Comparison of ENCODE assay signal across 11 mouse cellular contexts in the genomic region with DNA sequence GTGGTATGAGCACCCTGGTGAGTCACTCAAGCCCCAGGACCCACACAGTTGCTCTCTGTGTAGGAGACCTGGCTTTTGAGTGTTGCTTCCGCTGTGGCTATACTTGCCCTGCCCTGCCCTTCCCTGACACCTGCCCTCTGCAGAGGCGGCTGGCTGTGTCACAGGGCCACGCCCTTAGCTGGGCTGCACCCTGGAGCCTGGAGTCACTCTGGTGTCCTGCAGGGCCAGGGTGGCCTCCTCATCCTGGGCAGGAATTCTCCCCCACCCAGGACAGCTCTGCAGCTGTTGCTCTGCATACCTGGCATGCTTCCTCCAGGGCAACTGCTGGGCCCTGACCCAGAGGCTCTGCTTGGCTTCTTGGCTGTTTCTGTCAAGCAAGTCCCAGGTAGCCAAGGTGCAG. TPM values are rescaled to one million over a fixed set of nuclear protein-coding genes. Genes with fewer than 3 reads are reported as not detected.
DNase-seq lines count a peak whose midpoint lies in the region; ATAC-seq lines count a peak whose summit lies in the region.
"Had no signal": no experiment of that assay in that cellular context is flagged by ENCODE, and none has a peak within 500 bp of the region (broad histone marks: within the 10 kb centered on the region; RNA-seq: fewer than 3 reads in every experiment).

No protein-coding gene starts in this region.

- no peak overlapping the region for H3K9ac ChIP-seq in embryonic facial prominence, embryonic 12.5 days
- H3K9ac ChIP-seq in intestine, embryonic 16.5 days (ENCODE audit: low read depth, low read length): no peak overlapping the region
- H3K9ac ChIP-seq: forebrain, embryonic 12.5 days had no signal

- H3K27me3 ChIP-seq in embryonic facial prominence, embryonic 12.5 days: no peaks in the 10 kb centered on the region
- H3K27me3 ChIP-seq in intestine, embryonic 16.5 days (replicated peaks; ENCODE audit: control insufficient read depth, insufficient read depth, low read length): no peaks in the 10 kb centered on the region
- H3K27me3 ChIP-seq: forebrain, embryonic 12.5 days had no signal

- WGBS in embryonic facial prominence, embryonic 12.5 days: 57% methylated on average over 3 of the region's 3 CpGs
- WGBS in intestine, embryonic 16.5 days: 48% methylated on average over 3 of the region's 3 CpGs

- H3K27ac ChIP-seq in embryonic facial prominence, embryonic 12.5 days: no peak overlapping the region
- no peak overlapping the region for H3K27ac ChIP-seq in intestine, embryonic 16.5 days (ENCODE audit: low read length)
- H3K27ac ChIP-seq: forebrain, embryonic 12.5 days had no signal

- peak; percentile 41; the same call in 1 of the 2 replicates for ATAC-seq in embryonic facial prominence, embryonic 12.5 days (ENCODE audit: insufficient number of reproducible peaks, insufficient read depth, low FRiP score, low TSS enrichment)
- peak; percentile 58 for ATAC-seq in intestine, embryonic 16.5 days

- DNase-seq in kidney, adult 9 months: peak; percentile 1
- DNase-seq in kidney, adult 8-10 months: no peak
- DNase-seq in skeletal muscle tissue, adult 2 months (ENCODE audit: low read depth, low spot score): peak; percentile 2
- DNase-seq in urinary bladder, postnatal 36 days (ENCODE audit: low spot score in 2 of 2): no peak
- no peak for DNase-seq in ovary, adult 18-20 months (ENCODE audit: low spot score)
- DNase-seq: cerebellum, adult 2 months; right cerebral cortex, adult 18-20 months; thymus, postnatal 14 days had no signal

- no peak overlapping the region for H3K4me2 ChIP-seq in embryonic facial prominence, embryonic 12.5 days (replicated peaks)
- H3K4me2 ChIP-seq in intestine, embryonic 16.5 days (ENCODE audit: low read depth, low read length): no peak overlapping the region
- H3K4me2 ChIP-seq: forebrain, embryonic 12.5 days had no signal

- H3K4me3 ChIP-seq in embryonic facial prominence, embryonic 12.5 days: no peak overlapping the region
- H3K4me3 ChIP-seq in intestine, embryonic 16.5 days (ENCODE audit: low read length): no peak overlapping the region
- H3K4me3 ChIP-seq: forebrain, embryonic 12.5 days had no signal

- H3K4me1 ChIP-seq in embryonic facial prominence, embryonic 12.5 days: peaks cover 8% of the 10 kb centered on the region
- H3K4me1 ChIP-seq in intestine, embryonic 16.5 days (ENCODE audit: control insufficient read depth, insufficient read depth, low read length): peaks cover 11% of the 10 kb centered on the region

- H3K9me3 ChIP-seq in embryonic facial prominence, embryonic 12.5 days: no peaks in the 10 kb centered on the region
- no peaks in the 10 kb centered on the region for H3K9me3 ChIP-seq in intestine, embryonic 16.5 days (ENCODE audit: control insufficient read depth, low read length)
- H3K9me3 ChIP-seq: forebrain, embryonic 12.5 days had no signal

- H3K36me3 ChIP-seq in embryonic facial prominence, embryonic 12.5 days: no peaks in the 10 kb centered on the region
- H3K36me3 ChIP-seq in intestine, embryonic 16.5 days (ENCODE audit: control insufficient read depth, insufficient read depth, low read length): no peaks in the 10 kb centered on the region
- H3K36me3 ChIP-seq: forebrain, embryonic 12.5 days had no signal

RNA-seq across cellular contexts. Expression of gene Sox11, which starts 48.1 kb away (rescaled TPM):
- 246 and 250 TPM in 2 replicates for polyA plus RNA-seq in embryonic facial prominence, embryonic 12.5 days (2016; fragmentation: Nextera tagmentation; extraction: Ambion mirVana)
- 20.9 and 23.0 TPM in 2 replicates for polyA plus RNA-seq in intestine, embryonic 16.5 days (2015; fragmentation: Nextera tagmentation; extraction: Ambion mirVana)

Comparison
In these comparisons a context has a peak if more than half of its experiments do, and no peak if none do; other contexts are left out.
1. DNase-seq: peak in kidney, adult 9 months (single experiment) and skeletal muscle tissue, adult 2 months (single experiment); none in kidney, adult 8-10 months (0 of 2), urinary bladder, postnatal 36 days (0 of 2) and ovary, adult 18-20 months (single experiment).
2. RNA of gene Sox11, which starts 48.1 kb away (polyA plus RNA-seq): 246 to 250 TPM in embryonic facial prominence, embryonic 12.5 days; 20.9 to 23.0 TPM in intestine, embryonic 16.5 days; every median in the first group is over 10 times any median in the second.